Mouse (Mus musculus): ENCODE data around the gene Grhpr.

DNA sequence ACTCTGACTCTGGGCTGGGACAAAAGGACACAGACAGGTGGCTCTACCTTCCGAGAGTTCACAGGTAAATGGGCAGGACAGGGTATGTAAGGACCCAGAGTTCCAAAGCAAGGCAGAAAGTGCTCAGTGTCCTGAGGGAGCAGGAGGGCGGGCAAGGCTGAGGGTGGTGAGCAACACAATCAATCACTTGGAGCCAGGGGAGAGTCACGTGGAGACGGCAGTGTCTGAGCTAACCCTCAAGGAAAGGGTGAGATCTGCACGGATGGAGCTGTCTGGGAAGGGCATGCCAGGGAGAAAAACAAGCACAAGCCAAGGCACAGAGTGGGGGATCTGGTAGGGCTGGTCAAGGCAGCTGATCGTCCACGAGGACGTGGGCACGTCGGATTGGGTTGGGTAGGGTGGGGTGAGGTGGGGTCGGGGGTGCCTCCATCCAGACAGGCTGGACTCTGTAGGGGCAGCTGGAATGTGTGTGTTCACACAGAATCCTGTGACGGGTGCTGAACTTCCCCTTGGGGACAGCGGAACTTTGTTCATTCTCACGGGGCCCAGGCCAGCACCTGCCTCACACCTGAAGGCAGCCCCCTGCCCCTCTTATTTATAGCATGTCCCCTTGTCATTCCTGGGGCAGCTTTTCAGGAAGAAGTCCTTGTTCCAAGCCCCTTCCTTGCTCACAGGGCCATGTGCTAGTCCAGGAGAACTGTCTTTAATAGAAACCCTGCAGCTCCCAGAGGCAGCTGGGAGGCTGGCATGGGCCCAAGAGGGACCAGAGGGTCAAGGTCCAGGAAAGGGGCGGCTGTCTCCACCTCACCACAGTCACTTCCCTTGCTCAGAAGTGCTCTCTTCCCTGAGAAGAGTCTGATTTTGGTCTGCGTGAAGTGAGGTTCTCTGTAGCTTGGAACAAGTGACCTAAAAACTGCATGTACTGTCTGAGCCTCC is 53.8 kb downstream of the Grhpr start:
- no peak for TF ChIP-seq TAL1 (IDR thresholded peaks at IDR 0.05; ENCODE audit: low read length)
- TF ChIP-seq GATA1 (IDR thresholded peaks at IDR 0.05; ENCODE audit: low read length) = no peak
